Mouse (Mus musculus) kidney, postnatal 25 days (tissue): ENCODE results near the gene Slc37a3.
A peak's percentile ranks its signal among the peaks of the same experiment; 100 is the strongest.
"Not testable (repeated sequence)": the region's sequence is repeated elsewhere in the genome, so short reads cannot be mapped to it uniquely, and the experiment has no call there.

Source experiments
- DNase-seq, 2 experiments: peaks; one replicate each; pipeline ENCODE4 v3.0.0; 2021; ENCODE audit warnings: mixed read lengths in 2 of 2

Slc37a3 gene

DNA sequence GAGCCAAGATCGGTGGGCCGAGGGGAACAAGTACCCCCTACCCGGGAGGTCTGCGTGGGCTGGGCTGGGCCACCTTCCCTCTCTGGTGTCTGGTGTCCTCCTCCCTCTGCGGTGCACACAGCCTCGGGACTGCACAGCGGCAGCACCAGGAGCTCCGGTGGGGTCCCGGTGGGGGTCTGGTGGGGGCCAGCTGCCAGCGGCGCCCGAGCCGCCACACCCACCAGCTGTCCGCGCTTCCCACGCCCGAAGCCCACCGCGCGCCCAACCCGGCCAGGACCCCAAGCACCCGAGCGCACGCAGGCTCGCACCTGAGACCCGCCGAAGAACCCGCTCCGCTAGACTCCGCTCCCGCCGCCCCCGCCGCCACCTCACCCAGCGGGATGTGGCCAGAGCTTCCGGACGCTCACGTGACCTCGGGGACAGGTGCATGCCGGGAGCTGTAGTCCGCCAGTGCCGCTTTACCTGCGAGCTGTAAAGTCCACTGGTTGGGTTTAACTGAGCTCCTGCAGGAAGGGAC lies at the start of gene Slc37a3:
Slc37a3 (minus strand) TSS at position 365 of the 517 bp plus-strand sequence.
- DNase-seq = peak; percentile 94 to 96

GRCm38 (mm10) chr6:39426725-39427124 lies 49.2 kb upstream of the Slc37a3 start:
- no peak for DNase-seq

GRCm38 (mm10) chr6:39425181-39425580 lies 47.7 kb upstream of the Slc37a3 start:
- no peak for DNase-seq

DNA sequence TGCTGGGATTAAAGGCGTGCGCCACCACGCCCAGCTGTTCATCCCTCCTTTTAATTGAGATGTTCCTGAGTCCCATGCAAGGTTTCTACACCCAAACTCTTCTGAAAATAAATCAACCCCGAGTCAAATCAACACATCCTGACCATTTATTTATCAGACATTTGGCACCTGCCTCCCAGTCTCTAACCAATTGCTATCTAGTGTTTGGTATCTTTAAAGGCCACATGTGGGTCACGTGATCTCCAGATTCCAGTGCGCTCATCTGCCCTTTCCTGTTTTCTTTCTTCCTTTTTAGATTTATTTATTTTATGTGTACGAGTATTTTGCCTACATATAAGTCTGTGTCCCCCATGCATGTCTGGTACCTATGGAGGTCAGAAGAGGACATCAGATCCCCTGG lies 46.2 kb upstream of the Slc37a3 start:
- no peak for DNase-seq

- DNase-seq = no peak
Observed at GRCm38 (mm10) chr6:39423130-39423551, 45.7 kb upstream of the Slc37a3 start.

DNA sequence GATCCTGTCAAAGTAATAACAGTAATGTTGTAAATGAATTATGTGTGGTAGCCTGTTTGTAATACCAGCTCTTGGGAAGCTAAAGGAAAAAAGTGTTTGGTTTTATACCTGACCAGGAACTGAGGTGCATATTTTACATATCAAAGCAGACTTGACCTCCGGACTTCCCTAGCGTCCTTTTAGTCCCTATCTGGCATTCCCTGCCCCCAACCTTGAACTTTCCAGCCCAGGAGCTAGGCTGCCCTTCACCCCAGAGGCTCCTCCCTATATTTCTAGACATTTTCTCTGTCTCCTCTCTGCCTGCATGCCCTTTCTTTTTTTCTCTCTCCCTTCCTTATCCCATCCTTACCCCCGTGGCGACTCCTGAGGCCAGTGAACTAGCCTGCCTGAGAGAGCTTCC lies 43.4 kb upstream of the Slc37a3 start:
- DNase-seq = no peak

- peak; percentile 85 to 92 for DNase-seq
Observed at GRCm38 (mm10) chr6:39419851-39420721, 42.6 kb upstream of the Slc37a3 start, which contains the start of gene Mkrn1. Mkrn1 (minus strand) TSS chr6:39420462.

DNA sequence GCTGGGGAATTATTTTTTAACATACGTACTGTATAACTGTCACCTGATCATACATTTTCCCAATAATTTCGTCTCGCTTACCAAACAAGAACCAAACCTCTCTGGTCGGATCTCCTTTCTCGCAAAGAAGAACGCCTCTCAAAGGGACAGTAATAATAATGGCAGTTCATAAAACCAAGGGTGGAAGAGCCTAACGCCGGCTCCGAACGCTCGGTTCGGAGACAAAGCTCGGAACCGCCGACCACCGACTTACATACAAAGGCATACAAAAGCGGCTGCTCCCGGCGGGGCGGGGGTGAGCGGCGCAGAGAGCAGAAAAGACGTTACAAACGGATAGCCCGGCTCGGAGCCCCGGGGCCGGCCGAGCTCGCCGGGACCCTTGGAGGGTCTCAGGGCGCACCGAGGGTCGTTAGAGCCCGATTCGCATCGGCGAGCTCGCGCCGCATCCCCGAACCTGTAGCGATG lies 41.9 kb upstream of the Slc37a3 start:
- DNase-seq = peak in 1 of 2 experiments; percentile 34

GRCm38 (mm10) chr6:39416654-39417053 lies 39.2 kb upstream of the Slc37a3 start:
- DNase-seq = not testable (repeated sequence)

DNA sequence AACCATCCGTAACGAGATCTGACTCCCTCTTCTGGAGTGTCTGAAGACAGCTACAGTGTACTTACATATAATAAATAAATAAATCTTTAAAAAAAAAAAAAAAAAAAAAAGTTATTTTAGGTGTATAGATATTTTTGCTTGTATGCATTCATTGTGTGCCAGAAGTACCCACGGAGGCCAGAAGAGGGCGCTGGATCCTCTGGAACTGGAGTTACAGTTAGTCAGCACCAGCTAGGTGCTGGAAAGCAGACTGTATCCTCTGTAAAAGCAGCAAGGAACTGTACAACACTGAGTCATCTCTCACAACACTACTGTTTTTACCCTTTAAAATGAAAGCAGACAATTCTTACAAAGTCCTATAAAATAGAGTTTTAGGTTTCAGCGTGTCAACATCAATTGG lies 38.3 kb upstream of the Slc37a3 start:
- peak; percentile 67 to 81 for DNase-seq

DNA sequence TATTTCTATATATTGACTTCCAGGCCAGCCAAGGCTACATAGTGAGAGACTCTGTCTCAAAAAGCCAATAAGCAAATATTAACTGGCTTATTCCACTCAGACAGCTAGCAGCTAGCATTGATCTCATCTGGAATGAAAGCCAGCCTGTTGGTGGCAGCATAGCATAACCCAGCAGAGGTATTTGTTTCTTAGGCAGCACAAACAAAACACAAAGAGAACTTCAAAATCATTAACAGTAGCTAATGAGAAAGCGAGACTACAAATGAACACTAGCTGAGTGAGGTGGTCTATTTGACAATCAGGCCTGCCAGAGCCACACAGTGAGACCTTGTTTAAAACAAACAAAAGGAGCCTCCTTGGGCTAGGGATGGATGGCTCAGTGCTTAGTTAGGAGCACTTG lies 36.6 kb upstream of the Slc37a3 start:
- DNase-seq = peak in 1 of 2 experiments; percentile 11

DNA sequence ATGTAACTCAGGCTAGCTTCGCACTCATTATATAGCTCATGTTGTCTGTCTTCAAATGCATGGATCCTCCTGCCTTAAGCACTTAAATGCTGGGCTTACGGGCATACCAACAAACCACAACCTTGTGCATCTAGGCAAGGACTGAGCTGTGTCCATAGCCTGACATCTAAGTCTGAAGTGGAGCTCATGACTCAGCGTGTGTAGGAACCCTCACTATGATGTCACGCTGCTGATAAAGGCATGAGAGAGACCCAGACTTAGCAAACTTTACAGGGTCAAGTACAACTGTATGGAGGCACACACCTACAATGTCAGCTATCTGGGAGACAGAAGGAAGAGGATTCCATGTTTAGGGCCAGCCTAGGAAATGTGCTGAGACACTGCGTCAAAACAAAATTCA lies 29.0 kb upstream of the Slc37a3 start:
- no peak for DNase-seq

DNA sequence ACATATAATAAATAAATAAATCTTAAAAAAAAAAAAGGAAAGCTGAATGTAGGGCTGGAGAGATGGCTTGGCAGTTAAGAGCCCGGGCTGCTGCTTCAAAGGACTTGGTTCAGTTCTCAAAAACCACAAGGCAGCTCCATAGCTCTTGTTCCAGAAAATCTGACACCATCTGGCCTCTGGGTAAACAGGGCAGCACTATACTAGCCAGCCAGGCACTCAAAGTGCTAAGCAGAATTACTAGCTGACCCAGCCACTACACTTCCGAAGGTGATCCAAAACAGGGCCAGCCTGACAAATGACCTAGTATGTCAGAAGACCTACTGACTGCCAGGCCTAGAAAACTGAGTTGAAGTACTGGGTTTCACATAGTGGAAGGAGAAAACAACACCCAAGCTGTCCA lies 25.7 kb upstream of the Slc37a3 start:
- DNase-seq = no peak

DNA sequence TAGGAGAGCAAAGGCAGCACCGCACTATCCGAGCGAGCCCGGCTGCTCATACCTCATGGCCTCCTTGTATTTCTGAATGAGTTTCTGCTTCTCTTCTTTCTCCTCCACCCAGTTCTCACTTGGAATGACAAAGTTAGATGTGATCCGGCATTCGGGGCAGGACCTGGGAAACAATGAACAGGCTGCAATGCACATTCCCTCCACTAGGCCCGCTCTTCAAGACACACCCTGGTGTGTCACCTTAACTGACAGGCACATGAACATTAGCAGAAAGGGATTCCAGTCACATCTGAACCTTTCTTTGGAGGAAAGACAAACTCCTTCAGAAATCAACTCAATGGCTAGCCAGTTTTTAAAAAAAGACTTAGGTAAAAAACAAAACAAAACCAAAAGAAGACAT lies 22.9 kb upstream of the Slc37a3 start:
- DNase-seq = peak; percentile 58 to 65

GRCm38 (mm10) chr6:39398342-39398741 lies 20.9 kb upstream of the Slc37a3 start:
- DNase-seq = no peak

GRCm38 (mm10) chr6:39397046-39397445 lies 19.6 kb upstream of the Slc37a3 start:
- DNase-seq = no peak

- no peak for DNase-seq
Observed at GRCm38 (mm10) chr6:39395916-39396315, 18.4 kb upstream of the Slc37a3 start.

GRCm38 (mm10) chr6:39395471-39395870 lies 18.0 kb upstream of the Slc37a3 start:
- no peak for DNase-seq

- no peak for DNase-seq
Observed at GRCm38 (mm10) chr6:39389988-39390387, 12.5 kb upstream of the Slc37a3 start.

DNA sequence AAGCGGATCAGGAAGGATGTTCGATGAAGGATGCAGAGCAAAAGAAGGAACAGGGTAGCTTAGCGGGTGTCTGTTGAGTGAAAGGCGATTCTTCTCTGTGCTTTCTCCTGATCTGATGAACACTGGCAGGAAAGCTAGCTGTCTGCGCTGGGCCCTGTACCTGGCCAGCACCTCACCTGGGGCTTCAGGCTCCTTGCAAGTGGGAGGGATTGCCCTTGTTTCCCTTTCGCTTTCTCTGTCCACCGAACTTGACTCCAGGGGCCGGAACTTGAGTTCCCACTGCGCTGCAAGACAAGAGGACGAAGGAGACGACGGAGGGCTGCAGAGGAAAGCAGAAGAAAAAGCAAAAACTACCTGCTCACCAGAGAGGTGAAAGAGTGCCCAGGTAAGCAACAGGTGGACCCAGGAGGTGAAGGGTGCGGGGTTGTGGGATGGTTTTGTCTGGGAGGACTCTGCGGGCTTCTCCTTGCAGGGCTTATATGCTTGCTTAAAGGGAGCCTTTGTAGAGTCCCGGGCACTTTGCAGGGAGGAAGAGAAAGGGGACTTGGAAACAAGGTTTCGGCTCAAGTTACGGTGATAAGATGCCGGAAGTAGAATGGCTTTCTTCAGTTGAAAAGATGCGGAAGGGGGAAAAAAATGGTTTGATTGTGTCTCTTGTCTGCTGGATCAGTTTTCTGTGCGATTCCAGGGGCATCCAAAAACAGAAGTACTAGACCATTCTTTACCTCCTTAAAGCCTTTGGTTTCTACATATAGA lies 3.8 kb upstream of the Slc37a3 start, which contains the start of gene Rab19:
Rab19 (plus strand) TSS at position 51 of the 756 bp plus-strand sequence.
- peak; percentile 43 to 63 for DNase-seq

GRCm38 (mm10) chr6:39380276-39380675 lies 2.8 kb upstream of the Slc37a3 start:
- DNase-seq = no peak

DNA sequence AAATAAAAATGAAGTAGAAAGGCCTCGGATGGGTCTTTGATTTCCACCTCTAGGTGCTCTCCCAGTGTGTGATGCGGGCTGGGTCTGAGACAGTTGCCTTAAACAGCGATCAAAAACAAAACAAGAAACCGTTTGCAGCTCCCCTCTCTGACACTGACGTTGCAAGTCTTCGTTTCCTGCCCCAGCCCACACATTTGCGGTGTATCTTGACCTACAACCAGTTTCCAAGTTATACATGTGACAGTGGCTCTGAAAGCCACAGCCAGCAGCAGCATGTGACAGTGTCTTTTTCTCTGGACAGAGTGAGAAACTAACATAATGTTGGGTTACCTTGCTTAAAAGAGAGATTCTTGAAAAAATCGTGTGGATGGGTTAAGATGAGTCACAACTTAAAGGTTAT lies 2.3 kb upstream of the Slc37a3 start:
- DNase-seq = no peak

DNA sequence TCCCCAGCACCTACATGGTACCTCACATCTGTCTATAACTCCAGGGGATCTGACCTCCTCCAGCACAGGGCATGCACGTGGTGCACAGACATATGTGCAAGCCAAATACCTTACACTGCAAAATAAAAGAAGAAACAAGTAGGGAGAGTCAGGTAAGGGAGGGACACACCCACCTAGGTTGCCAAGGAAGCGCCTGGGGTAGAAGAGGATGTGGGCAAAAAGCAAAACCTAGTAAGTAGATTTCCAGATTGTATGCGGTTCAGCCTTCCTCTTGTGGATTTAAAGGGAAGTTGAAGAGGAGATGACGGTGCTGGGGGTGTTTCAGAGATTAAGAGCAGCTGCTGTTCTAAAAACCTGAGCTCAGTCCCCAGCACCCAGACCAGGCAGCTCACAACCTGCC lies 1.7 kb upstream of the Slc37a3 start:
- no peak for DNase-seq
